Mouse (Mus musculus): ENCODE measurements around the gene Oog4.

DNA sequence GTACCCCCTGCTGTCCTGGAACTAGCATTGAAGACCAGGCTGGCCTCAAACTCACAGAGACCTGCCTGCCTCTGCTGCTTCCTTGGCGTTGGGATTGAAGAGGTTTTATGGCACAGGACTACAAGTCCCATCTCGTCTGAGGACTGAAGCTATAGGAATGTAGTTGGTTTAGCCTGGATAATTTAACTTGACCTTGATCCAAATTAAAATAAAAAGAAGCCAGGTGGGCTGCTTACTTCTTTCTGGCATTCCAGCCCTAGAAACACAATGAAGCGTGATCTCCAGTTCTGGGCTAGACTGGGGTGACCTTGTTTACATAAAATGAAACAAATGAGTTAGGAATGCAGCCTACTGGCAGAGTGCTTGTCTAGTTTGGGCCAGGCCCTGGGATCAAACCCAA is 36.0 kb downstream of the Oog4 start:
- no peak for TF ChIP-seq GATA1 (IDR thresholded peaks at IDR 0.05; ENCODE audit: low read length)
- TF ChIP-seq TAL1 (IDR thresholded peaks at IDR 0.05; ENCODE audit: low read length) = no peak
